Mouse (Mus musculus) spleen, postnatal 36 days (tissue): Measurements from ENCODE around the gene Fbxo22.
A peak's percentile ranks its signal among the peaks of the same experiment; 100 is the strongest.
"Not testable (repeated sequence)": the region's sequence is repeated elsewhere in the genome, so short reads cannot be mapped to it uniquely, and the experiment has no call there.

Source experiments
- DNase-seq, 2 experiments: peaks; one replicate each; pipeline ENCODE4 v3.0.0; 2022; ENCODE audit warnings: low spot score in 2 of 2, mixed read lengths in 1 of 2

Gene Fbxo22

DNA sequence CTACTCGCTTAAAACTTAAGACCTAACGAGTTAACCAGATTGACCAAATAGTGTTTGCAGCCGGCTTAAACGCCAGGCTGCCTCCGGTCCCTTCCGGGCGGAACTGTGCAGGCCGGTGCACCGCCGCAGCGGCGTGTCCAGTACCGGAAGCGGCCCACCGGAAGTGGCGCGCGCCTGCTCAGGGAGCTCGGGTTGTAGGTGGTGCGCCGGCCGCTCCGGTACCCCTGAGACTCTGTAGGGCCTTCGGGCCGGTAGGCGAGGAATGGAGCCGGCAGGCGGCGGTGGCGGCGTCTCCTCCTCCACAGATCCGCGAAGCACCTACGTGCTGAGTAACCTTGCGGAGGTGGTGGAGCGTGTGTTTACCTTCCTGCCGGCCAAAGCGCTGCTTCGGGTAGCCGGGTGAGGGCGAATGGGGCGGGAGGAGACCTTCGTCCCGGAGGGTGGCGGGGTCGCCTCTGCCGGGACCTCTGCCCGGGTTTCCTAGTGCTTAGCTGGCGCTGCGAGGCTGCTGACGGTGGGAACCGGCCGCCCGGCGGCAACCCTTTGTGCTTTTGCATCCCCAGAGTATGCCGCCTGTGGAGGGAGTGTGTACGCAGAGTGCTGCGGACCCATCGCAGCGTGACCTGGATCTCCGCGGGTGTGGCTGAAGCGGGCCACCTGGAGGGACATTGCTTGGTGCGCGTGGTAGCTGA lies at the start of gene Fbxo22:
Gene Fbxo22, plus strand, starts transcription at position 136 of the 692 bp plus-strand sequence.
- DNase-seq: peak; percentile 81

DNA sequence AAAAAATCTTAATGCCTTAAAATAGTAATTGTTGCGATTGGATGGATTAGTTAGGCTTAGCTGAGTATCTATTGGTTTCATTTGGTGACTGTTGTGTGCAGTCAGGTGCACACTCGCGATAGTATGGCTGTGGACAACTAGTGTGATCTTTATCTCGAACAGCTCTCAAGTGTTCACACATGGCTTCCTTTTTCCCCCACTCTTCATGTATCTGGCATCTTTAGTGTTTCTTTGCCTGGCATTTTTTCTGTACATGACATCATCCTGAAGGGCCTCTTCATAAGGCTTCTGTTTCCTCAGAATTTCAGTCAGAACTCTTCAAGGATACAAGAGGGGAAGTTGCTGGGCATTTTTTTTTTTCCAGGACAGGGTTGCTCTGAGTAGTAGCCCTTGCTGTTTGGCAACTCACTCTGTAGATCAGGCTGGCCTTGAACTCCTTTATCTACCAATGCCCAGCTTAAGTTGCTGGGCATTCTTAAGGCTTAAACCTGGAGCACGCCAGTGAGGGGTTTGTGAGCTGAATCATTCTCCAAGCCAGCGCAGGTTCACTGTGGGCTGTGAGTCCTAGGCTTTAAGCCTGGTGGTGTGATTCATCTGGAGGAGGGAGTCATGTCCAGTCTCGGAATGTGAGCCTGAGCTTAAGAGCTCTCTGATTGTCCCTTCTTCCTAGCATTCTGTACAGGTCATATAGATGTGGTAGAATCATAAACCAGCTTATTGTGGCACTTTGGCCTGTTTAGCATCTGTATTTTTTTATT lies 37.9 kb upstream of the Fbxo22 start:
- DNase-seq: no peak

- no peak for DNase-seq
Observed at GRCm38 (mm10) chr9:55172195-55172685, 36.5 kb upstream of the Fbxo22 start.

GRCm38 (mm10) chr9:55174235-55174634 lies 34.5 kb upstream of the Fbxo22 start:
- no peak for DNase-seq

GRCm38 (mm10) chr9:55195876-55196275 lies 12.8 kb upstream of the Fbxo22 start:
- DNase-seq: no peak

DNA sequence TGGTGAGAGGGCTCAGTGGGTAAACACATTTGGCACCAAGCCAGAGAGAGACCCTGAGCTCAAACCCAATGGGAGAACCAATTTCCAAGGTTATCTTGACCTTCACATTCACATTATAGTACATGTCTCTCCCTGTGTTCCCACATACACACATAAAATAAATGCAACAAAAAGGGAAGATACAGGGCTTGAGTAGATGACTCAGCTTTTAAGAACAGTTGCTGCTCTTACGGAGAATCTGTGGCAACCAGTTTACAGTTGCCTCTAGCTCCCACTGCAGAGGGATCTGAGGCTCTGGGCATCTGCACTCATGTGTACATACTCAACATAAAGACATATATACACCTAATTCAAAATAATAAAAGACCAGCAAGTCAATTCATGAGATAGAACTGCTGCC lies 10.5 kb upstream of the Fbxo22 start:
- no peak for DNase-seq

GRCm38 (mm10) chr9:55199348-55199747 lies 9.4 kb upstream of the Fbxo22 start:
- DNase-seq: no peak

- no peak for DNase-seq
Observed at GRCm38 (mm10) chr9:55208458-55208789, 301 bp upstream of the Fbxo22 start.

DNA sequence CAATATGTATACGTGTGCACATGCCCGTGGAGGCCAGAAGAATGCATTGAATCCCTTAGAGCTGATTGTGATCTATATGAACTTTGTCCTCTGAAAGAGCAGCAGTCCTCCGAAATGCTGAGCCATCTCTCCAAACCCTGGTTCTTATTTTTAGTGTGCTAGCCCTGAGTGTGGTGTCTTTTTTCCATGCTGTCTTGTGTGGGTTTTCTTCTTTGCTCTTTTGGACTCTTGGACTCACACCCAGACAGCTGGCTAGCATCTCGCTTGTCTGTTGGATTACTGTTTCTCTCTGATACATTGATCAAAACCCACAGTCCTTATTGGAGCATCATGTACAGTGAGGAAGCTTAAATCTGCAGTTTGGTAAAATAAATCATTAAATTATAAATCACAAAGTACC lies 2.9 kb downstream of the Fbxo22 start:
- no peak for DNase-seq

DNA sequence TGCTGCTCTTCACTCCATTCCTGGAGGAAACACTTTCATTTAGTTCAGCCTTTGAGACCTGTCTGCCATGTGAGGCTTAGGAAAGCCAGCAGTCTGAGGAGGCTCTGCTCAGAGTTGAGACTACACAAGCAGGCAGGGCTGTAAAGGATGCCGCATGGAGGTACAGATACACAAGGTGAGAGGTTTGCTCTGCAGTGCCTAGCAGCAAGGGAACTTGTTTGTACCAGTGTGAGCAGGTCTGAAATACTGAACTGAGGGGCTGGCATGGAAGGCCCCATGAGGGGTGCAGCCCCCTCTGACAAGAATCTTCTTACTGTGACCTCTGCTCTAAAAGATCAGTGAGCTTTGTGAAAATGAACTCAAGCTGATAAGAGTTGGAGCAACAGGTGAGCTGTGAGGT lies 4.7 kb downstream of the Fbxo22 start:
- DNase-seq: no peak

GRCm38 (mm10) chr9:55215056-55215455 lies 6.3 kb downstream of the Fbxo22 start:
- no peak for DNase-seq

DNA sequence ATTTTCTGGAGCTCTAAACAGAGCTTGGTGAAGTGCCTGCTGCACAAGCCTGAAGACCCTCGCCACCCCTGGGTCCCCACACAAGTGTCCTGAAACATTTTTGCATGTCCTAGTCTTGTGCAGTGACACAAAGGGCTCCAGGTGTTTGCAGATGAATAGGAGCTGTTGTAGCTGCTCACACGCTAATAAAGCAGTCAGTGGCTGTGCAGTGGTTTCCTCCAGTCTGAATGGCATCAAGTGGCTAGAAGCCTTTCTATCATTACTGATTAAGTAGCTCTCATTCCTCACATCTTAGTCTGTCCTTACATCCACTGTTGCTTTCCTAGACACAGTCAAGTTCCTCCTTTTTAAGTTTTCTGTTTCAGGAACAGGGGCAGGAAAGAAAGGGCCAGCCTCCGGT lies 6.9 kb downstream of the Fbxo22 start:
- no peak for DNase-seq

DNA sequence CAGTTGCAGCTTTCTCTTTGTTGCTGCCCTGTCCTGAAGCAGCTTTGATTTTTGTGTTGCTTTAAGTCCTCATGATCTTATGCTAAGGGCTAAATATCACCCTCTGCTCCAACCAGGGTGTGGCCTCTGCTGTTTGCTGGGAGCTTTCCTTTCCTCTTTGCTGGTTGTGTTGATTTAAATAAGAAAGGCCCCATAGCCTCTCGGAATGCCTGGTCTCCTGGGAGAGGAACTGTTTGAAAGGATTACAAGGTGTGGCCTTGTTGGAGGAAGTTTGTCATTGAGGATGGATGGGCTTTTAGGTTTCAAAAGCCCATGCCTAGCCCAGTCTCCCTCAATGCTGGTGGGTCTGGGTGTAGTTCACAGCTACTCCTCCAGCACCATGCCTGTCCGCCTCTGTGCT lies 7.4 kb downstream of the Fbxo22 start:
- no peak for DNase-seq

GRCm38 (mm10) chr9:55217381-55217780 lies 8.7 kb downstream of the Fbxo22 start:
- no peak for DNase-seq

GRCm38 (mm10) chr9:55225165-55225737 lies 16.5 kb downstream of the Fbxo22 start:
- no peak for DNase-seq

GRCm38 (mm10) chr9:55226251-55226650 lies 17.5 kb downstream of the Fbxo22 start:
- no peak for DNase-seq

- DNase-seq: no peak
Observed at GRCm38 (mm10) chr9:55228149-55228548, 19.4 kb downstream of the Fbxo22 start.

DNA sequence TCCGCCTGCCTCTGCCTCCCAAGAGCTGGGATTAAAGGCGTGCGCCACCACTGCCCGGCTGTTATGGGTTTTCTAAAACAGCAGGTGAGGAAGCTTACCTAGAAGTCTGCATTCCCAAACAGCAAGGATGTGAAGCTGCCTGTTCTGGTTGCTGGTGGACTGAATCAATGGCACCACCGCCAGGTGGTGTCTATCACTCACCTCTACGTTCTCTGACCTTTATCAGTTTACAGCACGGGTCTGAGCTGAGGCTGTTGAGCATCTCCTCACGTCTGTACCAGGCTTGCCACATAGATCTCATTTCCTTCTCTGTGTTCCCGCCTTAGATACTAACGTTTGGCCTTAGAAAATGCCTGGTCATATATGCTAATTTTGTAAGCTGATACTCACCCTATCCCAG lies 20.3 kb downstream of the Fbxo22 start:
- no peak for DNase-seq

GRCm38 (mm10) chr9:55231544-55231943 lies 22.8 kb downstream of the Fbxo22 start:
- DNase-seq: no peak

DNA sequence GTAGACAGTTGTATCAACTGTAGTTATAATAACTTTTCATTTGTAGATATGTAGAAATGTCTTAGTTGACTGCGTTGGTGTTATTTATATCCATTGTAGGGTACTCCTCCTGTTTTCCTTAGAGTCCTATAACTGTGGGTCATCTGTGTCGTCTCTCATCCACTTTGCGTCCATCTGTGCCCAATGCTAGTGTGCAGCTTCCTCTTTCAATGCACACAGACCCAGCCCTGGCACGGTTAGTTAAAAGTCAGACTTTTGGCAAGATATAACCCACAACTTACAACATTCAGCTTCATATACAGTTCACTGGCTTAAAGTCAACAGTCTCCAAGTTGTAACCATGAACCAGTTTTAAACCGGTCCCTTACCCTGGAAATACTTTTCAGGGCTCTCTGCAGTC lies 23.4 kb downstream of the Fbxo22 start:
- no peak for DNase-seq

DNA sequence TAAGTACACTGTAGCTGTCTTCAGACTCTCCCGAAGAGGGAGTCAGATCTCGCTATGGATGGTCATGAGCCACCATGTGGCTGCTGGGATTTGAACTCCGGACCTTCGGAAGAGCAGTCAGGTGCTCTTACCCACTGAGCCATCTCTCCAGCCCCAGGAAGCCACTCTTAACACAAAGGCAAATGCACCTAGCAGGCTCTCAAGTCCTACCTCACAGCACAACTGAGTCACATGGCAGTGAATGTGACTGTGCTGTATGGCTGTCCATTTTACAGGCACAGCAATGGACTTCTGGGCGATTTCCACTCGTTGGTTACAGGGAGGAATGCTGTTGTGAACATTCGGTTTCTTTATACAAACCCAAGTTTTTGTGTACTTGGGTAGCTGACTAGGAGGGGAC lies 23.9 kb downstream of the Fbxo22 start:
- no peak for DNase-seq

DNA sequence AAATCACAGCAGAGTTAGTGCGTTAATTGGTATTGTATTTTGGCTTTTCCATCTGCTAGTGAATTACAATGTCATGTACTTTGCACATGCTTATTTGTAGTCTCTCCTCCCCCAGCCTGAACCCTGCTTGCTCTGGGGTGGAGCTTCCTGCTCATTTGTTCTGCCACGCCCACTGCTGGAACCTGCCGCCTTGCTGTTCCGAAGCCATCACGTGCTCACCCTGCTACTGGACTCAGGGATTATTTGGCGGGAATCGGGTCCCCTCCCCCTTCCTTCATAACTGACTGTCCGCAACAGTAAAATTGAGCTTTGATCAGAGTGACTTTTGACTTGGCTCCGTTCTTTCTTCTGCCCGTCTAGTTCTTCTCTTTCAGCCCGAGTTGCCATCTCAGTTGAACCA lies 24.4 kb downstream of the Fbxo22 start:
- DNase-seq: not testable (repeated sequence)
